Mouse (Mus musculus) kidney, postnatal 36 days (tissue): Measurements from ENCODE around the gene 4930435E12Rik.

ENCODE experiments used
- DNase-seq, 2 experiments: peaks; one replicate each; pipeline ENCODE4 v3.0.0; 2021 to 2022; ENCODE audit warnings: mixed read lengths in 2 of 2

The 4930435E12Rik gene

GRCm38 (mm10) chr16:38768386-38768785 lies 60.2 kb downstream of the 4930435E12Rik start:
- DNase-seq = no peak

GRCm38 (mm10) chr16:38767761-38768160 lies 60.8 kb downstream of the 4930435E12Rik start:
- DNase-seq = no peak

GRCm38 (mm10) chr16:38766671-38767070 lies 61.9 kb downstream of the 4930435E12Rik start:
- DNase-seq = no peak

- no peak for DNase-seq
These were observed 65.0 kb downstream of the 4930435E12Rik start for GRCm38 (mm10) chr16:38763508-38763907.

- no peak for DNase-seq
These were observed 66.1 kb downstream of the 4930435E12Rik start for GRCm38 (mm10) chr16:38762401-38762800.
